Mouse (Mus musculus): ENCODE measurements around the gene Il13. TPM values are rescaled to one million over a fixed set of nuclear protein-coding genes. Genes with fewer than 3 reads are reported as not detected.

Gene Il13
- polyA plus RNA-seq, 1 experiment from 2014 or later, result not detected

DNA sequence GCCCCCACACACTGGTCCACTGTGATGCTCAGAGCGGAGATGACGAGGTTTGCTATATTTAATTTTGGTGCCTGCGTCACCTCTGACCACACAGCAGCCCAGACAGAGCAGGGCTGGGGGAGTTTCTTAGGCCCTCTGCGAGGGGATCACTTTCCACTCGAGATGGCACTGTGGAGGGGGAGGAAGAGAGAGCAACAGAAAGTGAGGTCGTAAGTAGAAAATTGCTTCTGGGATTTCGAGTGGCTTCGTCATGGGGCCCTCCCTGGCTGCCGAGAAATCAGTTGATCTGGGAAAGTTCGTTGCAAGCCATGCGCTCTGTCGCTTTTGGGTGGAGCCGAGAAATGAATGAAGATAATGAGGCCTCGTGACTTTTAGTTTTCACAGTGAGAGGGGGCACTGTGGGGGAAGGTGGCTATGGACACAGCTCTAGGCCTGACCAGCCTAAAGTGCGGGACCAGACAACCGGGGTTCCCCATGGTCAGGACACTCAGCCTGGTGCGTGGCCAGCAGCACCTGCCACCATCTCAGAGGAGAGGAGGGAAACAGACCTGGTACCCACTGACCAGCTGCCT is 7.6 kb downstream of the Il13 start:
- Histone ChIP-seq H3K27me3 (peaks cover 8% of the 10 kb centered on the region), H3K4me1 (no peaks in the 10 kb centered on the region), H3K4me2 (replicated peaks) (no peak overlapping the region), H3K9ac (replicated peaks) (no peak overlapping the region), H3K9me3 (0 out of 2 replicates have a peak, but pooled peaks cover 4% of the 10 kb centered on the region), H3K4me3 (no peak overlapping the region), H3K36me3 (no peaks in the 10 kb centered on the region), H3K27ac (replicated peaks) (no peak overlapping the region)
- WGBS, result 70% methylated on average over 17 of the region's 17 CpGs
- no peak for ATAC-seq (ENCODE audit: low FRiP score, low read depth)

DNA sequence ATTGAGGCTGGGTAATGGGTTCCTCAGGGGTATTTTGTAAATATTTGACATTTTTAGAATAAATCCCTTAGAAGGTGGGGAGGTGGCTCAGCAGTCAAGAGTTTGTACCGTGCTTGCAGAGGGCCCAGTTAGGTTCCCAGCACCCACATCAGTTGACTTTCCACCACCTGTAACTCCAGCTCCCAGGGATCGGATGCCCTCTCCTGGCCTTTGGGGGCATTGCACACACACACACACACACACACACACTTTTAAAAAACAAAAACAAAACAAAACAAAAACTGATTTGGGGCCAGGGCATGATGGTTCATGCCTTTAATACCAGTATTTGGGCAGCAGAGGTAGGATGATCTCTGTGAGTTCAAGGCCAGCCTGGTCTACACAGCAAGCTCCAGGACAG is 10.4 kb downstream of the Il13 start:
- H3K4me2 ChIP-seq (replicated peaks), result no peak overlapping the region
- no peak overlapping the region for H3K27ac ChIP-seq (replicated peaks)
- H3K36me3 ChIP-seq, result no peaks in the 10 kb centered on the region
- 100% methylated on average over 2 of the region's 2 CpGs for WGBS
- H3K9me3 ChIP-seq, result 0 out of 2 replicates have a peak, but pooled peaks cover 4% of the 10 kb centered on the region
- H3K27me3 ChIP-seq, result peaks cover 8% of the 10 kb centered on the region
- H3K9ac ChIP-seq (replicated peaks), result no peak overlapping the region
- no peak overlapping the region for H3K4me3 ChIP-seq
- no peak for ATAC-seq (ENCODE audit: low FRiP score, low read depth)
- no peaks in the 10 kb centered on the region for H3K4me1 ChIP-seq

DNA sequence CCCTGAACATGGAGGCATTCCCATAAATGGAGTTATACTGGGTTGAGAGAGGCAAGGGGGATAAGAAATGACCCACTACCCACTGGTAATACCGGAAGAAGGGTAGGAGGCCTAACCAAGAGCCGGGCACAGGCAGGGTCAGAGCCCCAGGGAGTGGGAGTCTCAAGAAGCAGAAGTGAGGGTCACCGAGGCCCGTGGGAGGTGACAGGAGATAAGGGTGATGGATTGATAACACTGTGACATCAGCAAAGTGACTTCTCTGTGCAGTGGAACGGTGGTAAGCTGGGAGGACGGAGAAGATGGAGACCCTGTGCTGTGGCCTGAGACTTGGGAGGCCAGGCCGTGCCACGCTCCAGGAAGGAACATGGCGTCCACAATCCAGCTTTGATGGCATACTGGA is 10.9 kb downstream of the Il13 start:
- Histone ChIP-seq H3K27me3 (peaks cover 8% of the 10 kb centered on the region; the same call in 1 of the 2 replicates), H3K9ac (replicated peaks) (no peak overlapping the region), H3K4me2 (replicated peaks) (no peak overlapping the region), H3K4me3 (no peak overlapping the region), H3K4me1 (no peaks in the 10 kb centered on the region), H3K9me3 (0 out of 2 replicates have a peak, but pooled peaks cover 4% of the 10 kb centered on the region), H3K27ac (replicated peaks) (no peak overlapping the region), H3K36me3 (no peaks in the 10 kb centered on the region)
- no peak for ATAC-seq (ENCODE audit: low FRiP score, low read depth)
- WGBS, result 96% methylated on average over 9 of the region's 9 CpGs

DNA sequence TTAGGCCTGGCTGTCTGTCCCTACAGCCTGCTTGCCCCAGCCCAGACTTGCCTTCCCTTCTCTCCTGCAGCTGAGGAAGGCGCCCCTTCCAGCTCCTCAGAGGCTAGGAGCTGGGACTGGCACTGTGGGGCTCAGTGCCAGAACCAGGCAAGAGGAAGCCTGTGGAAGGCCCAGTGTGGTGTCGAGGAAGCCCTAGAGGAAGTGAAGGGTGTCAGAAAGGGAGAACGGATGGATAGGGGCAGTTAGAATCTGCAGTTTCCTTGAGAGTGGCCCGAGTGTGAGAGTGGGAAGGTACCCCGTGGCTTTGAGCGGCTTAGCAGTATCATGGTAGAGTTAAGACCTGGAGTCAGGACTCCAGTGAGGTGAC is 12.1 kb downstream of the Il13 start:
- Histone ChIP-seq H3K9ac (replicated peaks) (no peak overlapping the region), H3K9me3 (0 out of 2 replicates have a peak, but pooled peaks cover 4% of the 10 kb centered on the region), H3K4me3 (no peak overlapping the region), H3K27me3 (0 out of 2 replicates have a peak, but pooled peaks cover 4% of the 10 kb centered on the region), H3K36me3 (no peaks in the 10 kb centered on the region), H3K4me1 (no peaks in the 10 kb centered on the region), H3K4me2 (replicated peaks) (no peak overlapping the region), H3K27ac (replicated peaks) (no peak overlapping the region)
- no peak for ATAC-seq (ENCODE audit: low FRiP score, low read depth)
- 88% methylated on average over 6 of the region's 6 CpGs for WGBS

DNA sequence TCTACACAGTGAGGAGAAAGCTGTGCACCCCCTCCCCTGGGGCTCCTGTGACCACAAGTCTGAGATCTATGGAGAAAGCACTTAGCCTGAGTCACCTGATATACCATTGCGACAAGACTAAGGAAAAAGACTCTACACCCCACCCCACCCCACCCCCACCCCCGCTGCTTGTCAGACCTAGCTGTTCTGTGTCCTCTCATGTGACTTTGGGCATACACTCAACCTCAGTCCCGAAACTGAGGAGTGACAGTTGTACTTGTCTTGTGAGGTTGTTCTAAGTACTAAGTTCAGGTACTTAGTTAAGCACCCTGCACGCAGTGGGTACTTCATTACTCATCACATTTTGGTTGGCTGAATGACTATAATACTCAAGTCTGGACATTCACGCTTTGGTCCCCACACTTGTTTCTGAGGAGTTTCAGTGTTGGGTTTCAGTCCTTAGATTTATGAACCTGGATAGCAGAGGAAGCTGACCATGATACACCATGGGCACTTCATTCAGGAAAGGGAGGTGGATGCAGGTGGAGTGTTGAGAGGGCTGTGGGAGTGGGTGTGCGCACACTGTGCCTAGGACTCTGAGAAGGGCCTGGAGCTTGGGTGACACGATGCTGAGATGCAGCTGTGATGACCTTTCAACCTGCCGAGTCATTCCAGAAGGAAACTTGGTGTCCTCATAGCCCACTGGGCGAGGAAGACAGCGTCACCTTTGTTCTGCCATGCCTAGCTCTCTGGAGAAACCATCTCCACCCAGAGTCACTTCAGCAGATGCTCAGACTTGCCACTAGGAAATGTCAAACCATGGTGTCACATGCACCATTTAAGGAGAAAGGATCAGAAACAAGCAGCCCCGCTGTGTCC is 12.7 kb downstream of the Il13 start:
- Histone ChIP-seq H3K4me2 (replicated peaks) (no peak overlapping the region), H3K9ac (replicated peaks) (no peak overlapping the region), H3K27ac (replicated peaks) (no peak overlapping the region), H3K4me1 (no peaks in the 10 kb centered on the region), H3K36me3 (no peaks in the 10 kb centered on the region), H3K9me3 (0 out of 2 replicates have a peak, but pooled peaks cover 4% of the 10 kb centered on the region), H3K27me3 (no peaks in the 10 kb centered on the region), H3K4me3 (no peak overlapping the region)
- ATAC-seq (ENCODE audit: low FRiP score, low read depth), result no peak
- WGBS, result 89% methylated on average over 11 of the region's 11 CpGs

DNA sequence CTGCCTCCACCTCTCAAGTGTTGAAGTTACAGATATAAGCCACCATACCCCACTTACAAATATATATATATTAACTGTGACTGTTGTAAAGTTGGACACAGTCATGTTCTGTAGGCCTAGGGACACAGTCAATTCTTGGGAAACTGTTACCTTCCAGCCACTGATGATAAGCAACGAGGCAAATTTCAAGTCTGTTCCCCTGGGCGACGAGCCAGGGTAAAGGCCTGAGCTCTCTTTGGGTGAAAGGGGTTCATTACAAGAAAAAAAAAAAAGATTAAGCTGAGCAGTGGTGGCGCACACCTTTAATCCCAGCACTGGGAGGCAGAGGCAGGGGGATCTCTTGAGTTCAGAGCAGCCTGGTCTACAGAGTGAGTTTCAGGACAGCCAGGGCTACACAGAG is 14.4 kb downstream of the Il13 start:
- H3K27ac ChIP-seq (replicated peaks), result no peak overlapping the region

DNA sequence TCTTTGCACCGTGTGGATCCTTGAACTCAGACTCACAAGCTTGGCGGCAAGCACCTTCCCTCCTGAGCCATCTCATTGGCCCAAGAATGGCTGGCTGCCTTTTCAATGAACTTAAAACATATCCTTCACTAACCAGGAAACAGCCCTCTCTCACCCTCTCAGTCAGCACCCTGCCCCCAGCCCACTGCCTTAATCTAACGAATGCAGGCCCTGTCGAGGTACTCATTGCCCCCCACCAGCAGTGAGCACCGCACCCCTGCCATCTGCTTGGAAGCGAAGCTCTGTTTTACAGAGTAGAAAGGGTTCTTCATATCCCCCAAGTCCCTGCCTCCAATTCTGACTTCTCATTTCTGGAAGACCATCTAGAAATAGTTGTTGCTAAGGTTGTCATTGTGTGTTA is 15.1 kb downstream of the Il13 start:
- Histone ChIP-seq H3K27ac (replicated peaks) (no peak overlapping the region), H3K36me3 (no peaks in the 10 kb centered on the region), H3K4me1 (no peaks in the 10 kb centered on the region; the same call in 1 of the 2 replicates), H3K4me3 (no peak overlapping the region), H3K9me3 (0 out of 2 replicates have a peak, but pooled peaks cover 4% of the 10 kb centered on the region), H3K27me3 (no peaks in the 10 kb centered on the region), H3K4me2 (replicated peaks) (no peak overlapping the region), H3K9ac (replicated peaks) (no peak overlapping the region)
- no peak for ATAC-seq (ENCODE audit: low FRiP score, low read depth)
- 70% methylated on average over 6 of the region's 6 CpGs for WGBS

More for the DNA sequence above, 14.4 kb downstream of the Il13 start:
- no peak for ATAC-seq (ENCODE audit: low FRiP score, low read depth)
- Histone ChIP-seq H3K4me2 (replicated peaks) (no peak overlapping the region), H3K27me3 (no peaks in the 10 kb centered on the region), H3K9me3 (0 out of 2 replicates have a peak, but pooled peaks cover 4% of the 10 kb centered on the region), H3K36me3 (no peaks in the 10 kb centered on the region), H3K4me3 (no peak overlapping the region), H3K9ac (replicated peaks) (no peak overlapping the region), H3K4me1 (no peaks in the 10 kb centered on the region; the same call in 1 of the 2 replicates)
- WGBS, result 92% methylated on average over 4 of the region's 4 CpGs

DNA sequence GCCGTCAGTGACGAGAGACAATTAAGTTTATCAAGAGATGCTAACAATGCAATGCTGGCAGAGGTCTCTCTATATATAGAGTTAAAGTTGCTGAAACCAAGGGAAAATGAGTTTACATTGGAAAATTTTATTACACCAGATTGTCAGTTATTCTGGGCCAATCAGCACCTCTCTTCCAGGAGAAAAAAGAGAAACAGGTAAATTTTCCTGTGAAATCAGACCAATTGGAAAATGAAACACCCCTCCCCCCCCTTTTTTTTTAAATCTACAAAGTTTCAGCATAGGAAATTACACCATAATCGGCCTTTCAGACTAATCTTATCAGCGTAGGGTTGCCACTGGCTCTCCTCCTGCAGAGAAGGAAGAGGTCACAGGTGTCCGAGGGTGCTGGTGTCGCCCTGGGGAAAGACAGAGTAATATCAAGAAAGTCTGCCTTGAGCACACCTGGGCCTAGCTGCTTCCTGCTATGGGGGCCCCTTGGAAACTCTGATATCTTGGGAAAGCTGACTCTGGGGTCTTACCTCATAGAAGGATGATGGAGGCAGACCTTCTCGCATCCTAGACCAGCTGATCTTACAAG is 15.8 kb downstream of the Il13 start, which contains the start of gene Il4:
TSS of gene Il4 (minus strand) at position 51 of the 580 bp plus-strand sequence.
- 84% methylated on average over 7 of the region's 7 CpGs for WGBS
- Histone ChIP-seq H3K4me2 (replicated peaks) (no peak within 1 kb of the TSS), H3K4me1 (no peaks in the 10 kb centered on the region; the same call in 1 of the 2 replicates), H3K4me3 (no peak within 1 kb of the TSS), H3K9me3 (no peaks in the 10 kb centered on the region), H3K27me3 (no peaks in the 10 kb centered on the region), H3K27ac (replicated peaks) (no peak within 1 kb of the TSS), H3K36me3 (no peaks in the 10 kb centered on the region), H3K9ac (replicated peaks) (no peak within 1 kb of the TSS)
- no peak for ATAC-seq (ENCODE audit: low FRiP score, low read depth)

DNA sequence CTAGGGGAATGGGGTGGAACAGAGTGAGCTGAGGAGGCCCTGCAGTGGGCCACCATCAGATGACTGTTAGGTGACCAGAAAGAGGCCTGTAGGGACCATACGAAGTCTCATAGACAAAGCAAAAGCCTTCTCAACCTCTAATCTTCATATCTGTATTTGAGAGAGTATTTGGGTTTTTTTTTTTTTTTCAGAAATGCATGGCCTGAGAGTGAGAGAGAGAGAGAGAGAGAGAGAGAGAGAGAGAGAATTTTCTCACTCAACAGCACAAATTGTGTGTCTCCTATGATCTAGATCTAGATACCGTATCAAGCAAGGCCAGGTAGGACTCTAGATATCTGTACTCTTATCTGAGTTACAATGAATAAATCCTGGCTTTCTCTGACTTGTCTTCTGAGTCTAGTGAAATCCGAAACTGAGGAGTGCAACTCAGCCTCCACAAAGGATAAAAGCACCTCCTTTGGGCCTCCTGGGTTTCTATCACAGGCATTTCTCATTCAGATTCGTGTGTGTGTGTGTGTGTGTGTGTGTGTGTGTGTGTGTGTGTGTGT is 16.9 kb downstream of the Il13 start:
- ATAC-seq (ENCODE audit: low FRiP score, low read depth), result no peak
- Histone ChIP-seq H3K27me3 (no peaks in the 10 kb centered on the region), H3K36me3 (no peaks in the 10 kb centered on the region), H3K27ac (replicated peaks) (no peak overlapping the region), H3K9ac (replicated peaks) (no peak overlapping the region), H3K4me2 (replicated peaks) (no peak overlapping the region), H3K4me3 (no peak overlapping the region), H3K9me3 (no peaks in the 10 kb centered on the region), H3K4me1 (no peaks in the 10 kb centered on the region; the same call in 1 of the 2 replicates)
- 61% methylated on average over 4 of the region's 4 CpGs for WGBS

DNA sequence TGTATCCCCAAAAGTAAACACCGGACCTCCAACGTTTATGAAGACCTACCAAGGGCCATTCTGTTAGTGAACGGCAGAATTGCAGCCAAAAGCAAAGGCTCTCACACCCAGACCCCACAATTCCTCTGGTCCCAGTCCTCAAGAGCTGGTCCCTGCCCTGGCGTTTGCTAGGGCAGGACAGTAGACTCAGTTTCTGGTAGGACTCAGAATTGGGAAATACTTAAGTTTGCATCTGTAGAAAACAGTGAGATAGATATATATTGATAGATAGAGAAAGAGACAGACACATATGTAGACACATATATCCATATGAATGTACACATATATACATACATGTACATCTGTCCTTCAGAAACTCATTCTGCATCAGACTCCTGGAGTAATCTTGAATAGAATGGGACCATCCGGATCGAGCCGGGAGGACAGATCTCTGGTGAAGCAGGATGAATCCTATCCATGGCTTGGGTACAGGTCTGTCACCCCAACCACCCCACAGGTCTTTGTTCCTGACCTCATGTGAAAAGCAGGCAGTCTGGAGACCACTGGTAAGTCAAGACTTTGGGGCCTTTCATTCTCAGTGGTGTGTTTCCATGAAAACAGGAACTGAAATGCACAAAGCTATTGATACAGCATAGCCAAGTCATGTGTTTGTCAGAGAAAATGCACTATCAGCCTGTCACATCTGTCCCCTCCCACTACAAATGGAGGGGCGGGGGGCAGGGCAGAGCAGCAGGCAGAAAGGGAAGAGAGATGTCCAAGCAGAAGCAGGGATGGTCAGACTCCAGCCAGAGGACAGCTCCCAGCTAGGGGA is 17.5 kb downstream of the Il13 start:
- no peaks in the 10 kb centered on the region for H3K36me3 ChIP-seq
- no peak overlapping the region for H3K4me3 ChIP-seq
- no peaks in the 10 kb centered on the region; the same call in 1 of the 2 replicates for H3K4me1 ChIP-seq
- H3K4me2 ChIP-seq (replicated peaks), result no peak overlapping the region
- no peaks in the 10 kb centered on the region for H3K9me3 ChIP-seq
- no peak overlapping the region for H3K27ac ChIP-seq (replicated peaks)
- 84% methylated on average over 8 of the region's 8 CpGs for WGBS
- H3K9ac ChIP-seq (replicated peaks), result no peak overlapping the region
- ATAC-seq (ENCODE audit: low FRiP score, low read depth), result no peak
- H3K27me3 ChIP-seq, result no peaks in the 10 kb centered on the region

DNA sequence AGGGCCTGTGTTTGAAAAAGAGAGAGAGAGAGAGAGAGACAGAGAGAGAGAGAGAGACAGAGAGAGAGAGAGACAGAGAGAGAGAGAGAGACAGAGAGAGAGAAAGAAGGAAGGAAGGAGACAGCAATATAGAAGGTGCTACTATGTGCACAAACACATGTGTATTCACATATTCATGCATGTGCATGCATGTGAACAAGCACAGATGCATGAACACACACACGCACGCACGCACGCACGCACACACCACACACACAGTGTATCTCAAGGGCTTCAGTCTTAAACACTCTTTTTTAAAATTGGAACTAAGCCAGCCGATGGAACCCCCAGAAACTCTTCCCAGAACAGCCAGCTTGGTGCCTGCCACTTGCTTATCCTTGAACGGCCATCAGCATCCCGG is 18.9 kb downstream of the Il13 start:
- no peak for ATAC-seq (ENCODE audit: low FRiP score, low read depth)
- Histone ChIP-seq H3K9ac (replicated peaks) (no peak overlapping the region), H3K36me3 (no peaks in the 10 kb centered on the region), H3K9me3 (no peaks in the 10 kb centered on the region), H3K4me3 (no peak overlapping the region), H3K27ac (replicated peaks) (no peak overlapping the region), H3K4me2 (replicated peaks) (no peak overlapping the region), H3K4me1 (no peaks in the 10 kb centered on the region; the same call in 1 of the 2 replicates), H3K27me3 (no peaks in the 10 kb centered on the region)
- WGBS, result 98% methylated on average over 8 of the region's 8 CpGs
